Mouse (Mus musculus): Measurements from ENCODE around the gene Serpinb1c. TPM values are rescaled to one million over a fixed set of nuclear protein-coding genes. Genes with fewer than 3 reads are reported as not detected.
"Not testable (repeated sequence)": the region's sequence is repeated elsewhere in the genome, so short reads cannot be mapped to it uniquely, and the experiment has no call there.

The Serpinb1c gene
- polyA plus RNA-seq, 2 experiments: not detected

GRCm38 (mm10) chr13:32896931-32897330, 1.1 kb downstream of the Serpinb1c start:
- WGBS: 73% methylated on average over 4 of the region's 4 CpGs
- Histone ChIP-seq H3K4me3 (replicated peaks; ENCODE audit: low read length) (no peak overlapping the region), H3K27ac (replicated peaks; ENCODE audit: low read depth, low read length) (no peak overlapping the region), H3K9me3 (ENCODE audit: control insufficient read depth, low read length) (no peaks in the 10 kb centered on the region), H3K4me1 (ENCODE audit: control insufficient read depth, insufficient read depth, low read length) (no peaks in the 10 kb centered on the region), H3K9ac (ENCODE audit: low read depth, low read length, severe bottlenecking) (no peak overlapping the region), H3K4me2 (replicated peaks; ENCODE audit: low read depth, low read length, severe bottlenecking) (no peak overlapping the region), H3K36me3 (ENCODE audit: control insufficient read depth, insufficient read depth, low read length) (no peaks in the 10 kb centered on the region), H3K27me3 (ENCODE audit: control insufficient read depth, insufficient read depth, low read length) (no peaks in the 10 kb centered on the region)
- DNase-seq (ENCODE audit: low spot score) (no peak), ATAC-seq (ENCODE audit: low FRiP score, low read depth) (no peak)
- no peak for TF ChIP-seq POLR2A (IDR thresholded peaks at IDR 0.05; ENCODE audit: borderline replicate concordance, extremely low read depth, insufficient read depth, insufficient read length)

- Histone ChIP-seq H3K27ac (replicated peaks; ENCODE audit: low read depth, low read length) (no peak overlapping the region), H3K9ac (ENCODE audit: low read depth, low read length, severe bottlenecking) (no peak overlapping the region), H3K4me1 (ENCODE audit: control insufficient read depth, insufficient read depth, low read length) (no peaks in the 10 kb centered on the region), H3K4me3 (replicated peaks; ENCODE audit: low read length) (no peak overlapping the region), H3K36me3 (ENCODE audit: control insufficient read depth, insufficient read depth, low read length) (no peaks in the 10 kb centered on the region), H3K4me2 (replicated peaks; ENCODE audit: low read depth, low read length, severe bottlenecking) (no peak overlapping the region), H3K27me3 (ENCODE audit: control insufficient read depth, insufficient read depth, low read length) (no peaks in the 10 kb centered on the region), H3K9me3 (ENCODE audit: control insufficient read depth, low read length) (no peaks in the 10 kb centered on the region)
- DNase-seq (ENCODE audit: low spot score) (no peak), ATAC-seq (ENCODE audit: low FRiP score, low read depth) (no peak)
- no peak for TF ChIP-seq POLR2A (IDR thresholded peaks at IDR 0.05; ENCODE audit: borderline replicate concordance, extremely low read depth, insufficient read depth, insufficient read length)
These were observed 13.3 kb downstream of the Serpinb1c start for GRCm38 (mm10) chr13:32884755-32885154.

GRCm38 (mm10) chr13:32873862-32874261, 24.1 kb downstream of the Serpinb1c start:
- DNase-seq (ENCODE audit: low spot score): no peak
- Histone ChIP-seq H3K4me1 (ENCODE audit: control insufficient read depth, insufficient read depth, low read length) (no peaks in the 10 kb centered on the region), H3K9ac (ENCODE audit: low read depth, low read length, severe bottlenecking) (no peak overlapping the region), H3K36me3 (ENCODE audit: control insufficient read depth, insufficient read depth, low read length) (no peaks in the 10 kb centered on the region), H3K4me3 (replicated peaks; ENCODE audit: low read length) (no peak overlapping the region), H3K27me3 (ENCODE audit: control insufficient read depth, insufficient read depth, low read length) (no peaks in the 10 kb centered on the region), H3K4me2 (replicated peaks; ENCODE audit: low read depth, low read length, severe bottlenecking) (no peak overlapping the region), H3K27ac (replicated peaks; ENCODE audit: low read depth, low read length) (no peak overlapping the region), H3K9me3 (ENCODE audit: control insufficient read depth, low read length) (no peaks in the 10 kb centered on the region)
- no peak for ATAC-seq (ENCODE audit: low FRiP score, low read depth)
- WGBS: 67% methylated on average over 1 of the region's 1 CpGs
- no peak for TF ChIP-seq POLR2A (IDR thresholded peaks at IDR 0.05; ENCODE audit: borderline replicate concordance, extremely low read depth, insufficient read depth, insufficient read length)

DNA sequence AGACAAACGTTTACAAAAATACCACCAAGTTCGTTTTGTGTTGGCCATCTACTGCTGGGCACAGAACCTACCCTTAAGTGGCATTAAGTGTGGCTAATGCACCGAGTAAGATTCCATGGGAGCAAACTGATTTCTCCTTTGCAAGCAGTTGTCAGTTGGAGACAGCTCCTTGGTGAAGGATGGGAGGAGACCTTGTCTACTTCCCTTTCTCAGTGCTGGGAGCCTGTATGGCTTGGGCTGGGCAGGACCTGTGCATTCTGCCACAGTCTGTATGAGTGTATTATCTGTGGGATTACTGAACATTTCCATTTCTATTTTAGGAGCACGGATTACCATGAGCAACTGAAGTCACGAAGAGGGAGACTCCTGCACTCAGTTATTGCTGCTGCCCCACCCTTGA, 29.2 kb downstream of the Serpinb1c start:
- Histone ChIP-seq H3K9me3 (ENCODE audit: control insufficient read depth, low read length) (no peaks in the 10 kb centered on the region), H3K4me1 (ENCODE audit: control insufficient read depth, insufficient read depth, low read length) (no peaks in the 10 kb centered on the region), H3K27ac (replicated peaks; ENCODE audit: low read depth, low read length) (no peak overlapping the region), H3K4me3 (replicated peaks; ENCODE audit: low read length) (no peak overlapping the region), H3K9ac (ENCODE audit: low read depth, low read length, severe bottlenecking) (no peak overlapping the region), H3K27me3 (ENCODE audit: control insufficient read depth, insufficient read depth, low read length) (no peaks in the 10 kb centered on the region), H3K4me2 (replicated peaks; ENCODE audit: low read depth, low read length, severe bottlenecking) (no peak overlapping the region), H3K36me3 (ENCODE audit: control insufficient read depth, insufficient read depth, low read length) (no peaks in the 10 kb centered on the region)
- TF ChIP-seq POLR2A (IDR thresholded peaks at IDR 0.05; ENCODE audit: borderline replicate concordance, extremely low read depth, insufficient read depth, insufficient read length): no peak
- WGBS: 68% methylated on average over 5 of the region's 5 CpGs
- no peak for DNase-seq (ENCODE audit: low spot score)
- no peak for ATAC-seq (ENCODE audit: low FRiP score, low read depth)

GRCm38 (mm10) chr13:32868233-32868632, 29.8 kb downstream of the Serpinb1c start:
- ATAC-seq (ENCODE audit: low FRiP score, low read depth); H3K27ac ChIP-seq (replicated peaks; ENCODE audit: low read depth, low read length); H3K27me3 ChIP-seq (ENCODE audit: control insufficient read depth, insufficient read depth, low read length); DNase-seq (ENCODE audit: low spot score); H3K9me3 ChIP-seq (ENCODE audit: control insufficient read depth, low read length); H3K9ac ChIP-seq (ENCODE audit: low read depth, low read length, severe bottlenecking); H3K36me3 ChIP-seq (ENCODE audit: control insufficient read depth, insufficient read depth, low read length); H3K4me1 ChIP-seq (ENCODE audit: control insufficient read depth, insufficient read depth, low read length); H3K4me2 ChIP-seq (replicated peaks; ENCODE audit: low read depth, low read length, severe bottlenecking); H3K4me3 ChIP-seq (replicated peaks; ENCODE audit: low read length): not testable (repeated sequence)
- 88% methylated on average over 4 of the region's 4 CpGs for WGBS

- H3K9me3 ChIP-seq (ENCODE audit: control insufficient read depth, low read length): no peaks in the 10 kb centered on the region
- no peak overlapping the region for H3K9ac ChIP-seq (ENCODE audit: low read depth, low read length, severe bottlenecking)
- H3K4me3 ChIP-seq (replicated peaks; ENCODE audit: low read length): no peak overlapping the region
- no peak for ATAC-seq (ENCODE audit: low FRiP score, low read depth)
- WGBS: 65% methylated on average over 2 of the region's 2 CpGs
- no peak for DNase-seq (ENCODE audit: low spot score)
- no peaks in the 10 kb centered on the region for H3K4me1 ChIP-seq (ENCODE audit: control insufficient read depth, insufficient read depth, low read length)
- H3K36me3 ChIP-seq (ENCODE audit: control insufficient read depth, insufficient read depth, low read length): no peaks in the 10 kb centered on the region
- no peaks in the 10 kb centered on the region for H3K27me3 ChIP-seq (ENCODE audit: control insufficient read depth, insufficient read depth, low read length)
- H3K4me2 ChIP-seq (replicated peaks; ENCODE audit: low read depth, low read length, severe bottlenecking): no peak overlapping the region
- H3K27ac ChIP-seq (replicated peaks; ENCODE audit: low read depth, low read length): no peak overlapping the region
- no peak for TF ChIP-seq POLR2A (IDR thresholded peaks at IDR 0.05; ENCODE audit: borderline replicate concordance, extremely low read depth, insufficient read depth, insufficient read length)
These were observed 31.0 kb downstream of the Serpinb1c start for GRCm38 (mm10) chr13:32867030-32867429.
